Comparison of ENCODE assay signal across 19 mouse cellular contexts in the genomic region with DNA sequence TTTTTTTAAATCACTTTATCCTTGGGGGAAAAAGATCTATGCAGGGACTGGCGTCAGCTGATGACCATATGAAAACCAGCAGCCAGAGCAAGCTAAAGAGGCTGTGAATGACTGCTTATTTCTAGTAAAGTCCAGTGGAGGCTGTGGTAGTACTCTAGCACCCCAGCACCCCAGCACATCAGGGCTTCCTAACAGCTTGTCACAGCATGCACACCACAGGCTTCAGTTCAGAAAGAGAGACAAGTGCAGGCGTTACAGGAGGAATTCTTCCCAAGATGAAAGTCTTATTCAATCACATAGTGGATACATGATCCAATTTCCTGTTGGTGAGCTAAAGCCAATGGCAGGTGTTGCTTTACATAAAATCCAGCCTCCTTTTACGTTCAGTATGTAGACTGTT. TPM values are rescaled to one million over a fixed set of nuclear protein-coding genes. Genes with fewer than 3 reads are reported as not detected.
"Had no signal": no experiment of that assay in that cellular context is flagged by ENCODE, and none has a peak within 500 bp of the region (broad histone marks: within the 10 kb centered on the region; RNA-seq: fewer than 3 reads in every experiment).

No protein-coding gene starts in this region.

- H3K9me3 ChIP-seq: midbrain, embryonic 10.5 days; midbrain, embryonic 12.5 days; neural tube, embryonic 13.5 days; neural tube, embryonic 15.5 days had no signal

- ATAC-seq: midbrain, embryonic 16.5 days had no signal

- H3K36me3 ChIP-seq: midbrain, embryonic 10.5 days; midbrain, embryonic 12.5 days; neural tube, embryonic 13.5 days; neural tube, embryonic 15.5 days had no signal

- H3K27me3 ChIP-seq: midbrain, embryonic 12.5 days; neural tube, embryonic 13.5 days; neural tube, embryonic 15.5 days had no signal

- H3K4me2 ChIP-seq: lung, embryonic 14.5 days; midbrain, embryonic 12.5 days; neural tube, embryonic 13.5 days; neural tube, embryonic 15.5 days had no signal

- DNase-seq: lung, embryonic 14.5 days; lung, postnatal 10 days; lung, postnatal 4 days; midbrain, embryonic 14.5 days; retina, postnatal 1 day; right cerebral cortex, adult 18-20 months; right cerebral cortex, postnatal 25 days; right cerebral cortex, postnatal 4 days; spleen, adult 18-20 months; thymus, adult 18-20 months; thymus, postnatal 14 days; thymus, postnatal 36 days had no signal

- H3K4me1 ChIP-seq: midbrain, embryonic 10.5 days; neural tube, embryonic 13.5 days; neural tube, embryonic 15.5 days had no signal

- H3K9ac ChIP-seq: lung, embryonic 14.5 days; midbrain, embryonic 12.5 days; neural tube, embryonic 13.5 days; neural tube, embryonic 15.5 days had no signal

- H3K27ac ChIP-seq: midbrain, embryonic 10.5 days; midbrain, embryonic 12.5 days; neural tube, embryonic 13.5 days; neural tube, embryonic 15.5 days had no signal

- H3K4me3 ChIP-seq: midbrain, embryonic 10.5 days; midbrain, embryonic 12.5 days; myocyte; neural tube, embryonic 13.5 days; neural tube, embryonic 15.5 days had no signal

RNA-seq across cellular contexts. Expression of a gene that starts 15.5 kb away (rescaled TPM):
- total RNA-seq: megakaryocyte-erythroid progenitor cell, adult 5-6 weeks had no signal
